Mouse (Mus musculus): ENCODE data around the gene Immp2l. TPM values are rescaled to one million over a fixed set of nuclear protein-coding genes. Genes with fewer than 3 reads are reported as not detected.

Gene Immp2l
- total RNA-seq, 2 experiments from 2014 or later = 5.4 to 6.4 TPM

DNA sequence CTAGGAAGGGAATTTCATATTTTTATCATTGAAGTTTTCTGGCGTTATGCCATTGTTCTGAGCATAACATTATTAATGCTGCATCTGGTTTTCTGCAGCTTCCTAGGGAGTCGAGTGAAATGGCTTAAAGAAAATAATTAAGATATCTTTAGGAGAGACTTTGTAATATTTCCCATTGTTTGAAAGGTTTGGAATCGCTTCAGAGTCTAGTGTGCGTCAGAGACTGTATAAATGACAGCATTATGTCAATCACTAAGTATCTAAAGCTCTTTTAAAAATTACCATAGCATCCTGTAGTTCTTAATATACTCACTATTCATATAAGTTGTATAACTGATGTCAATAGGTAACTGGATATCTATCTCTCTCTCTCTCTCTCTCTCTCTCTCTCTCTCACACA lies 551.3 kb downstream of the Immp2l start:
- no peak for DNase-seq (ENCODE audit: low spot score in 2 of 2)

DNA sequence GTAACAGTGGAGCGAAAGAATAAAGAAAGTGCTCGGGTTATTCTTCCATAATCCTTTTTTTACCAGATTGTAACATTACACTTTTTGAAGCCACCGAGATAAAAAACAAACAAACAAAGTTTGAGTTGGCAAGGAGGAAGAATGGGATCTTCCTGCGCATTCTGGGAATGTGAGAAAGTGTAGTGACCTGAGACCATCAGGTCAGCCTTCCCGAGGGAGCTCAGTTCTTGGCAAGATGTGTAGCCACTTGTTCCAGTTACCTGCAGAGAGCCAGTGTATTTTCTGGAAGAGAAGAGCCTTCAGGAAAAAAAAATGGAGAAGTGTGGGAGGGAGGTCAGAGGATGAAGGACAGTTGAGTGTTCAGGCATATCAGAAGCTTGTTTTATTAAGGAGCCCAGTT lies 569.5 kb downstream of the Immp2l start:
- intact Hi-C loops (cut with DNase I) = no loop called here
- no peak for DNase-seq (ENCODE audit: low spot score in 2 of 2)

More for the DNA sequence above, 551.3 kb downstream of the Immp2l start:
- intact Hi-C loops (cut with DNase I) = no loop called here

GRCm38 (mm10) chr12:41594037-41594436 lies 570.1 kb downstream of the Immp2l start:
- intact Hi-C loops (cut with DNase I) = no loop called here
- no peak for DNase-seq (ENCODE audit: low spot score in 2 of 2)

GRCm38 (mm10) chr12:41615271-41615670 lies 591.4 kb downstream of the Immp2l start:
- intact Hi-C loops (cut with DNase I) = no loop called here
- DNase-seq (ENCODE audit: low spot score in 2 of 2) = peak; percentile 8 to 11

DNA sequence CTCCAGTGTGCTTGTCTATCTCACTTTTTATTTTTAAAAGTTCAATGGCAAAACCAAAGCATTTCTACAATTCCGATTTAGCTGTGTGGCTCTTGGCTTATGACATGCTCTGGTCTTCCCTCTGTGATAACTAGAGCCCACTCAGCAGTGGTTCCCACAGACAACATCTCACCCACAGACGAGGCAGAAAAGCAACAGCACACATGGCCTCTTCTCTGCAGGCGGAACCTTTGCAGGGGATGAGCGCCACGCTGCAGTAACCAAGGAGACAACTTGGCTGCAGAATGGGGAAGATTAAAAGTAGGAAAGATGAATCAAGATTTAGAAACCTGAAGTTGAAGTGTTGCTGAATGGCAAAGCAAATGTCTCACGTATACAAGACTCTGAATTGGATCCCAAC lies 597.5 kb downstream of the Immp2l start:
- peak; percentile 33 to 37 for DNase-seq (ENCODE audit: low spot score in 2 of 2)
- intact Hi-C loops (cut with DNase I) = no loop called here

- DNase-seq (ENCODE audit: low spot score in 2 of 2) = no peak
- intact Hi-C loops (cut with DNase I) = no loop called here
Observed at GRCm38 (mm10) chr12:41643262-41643661, 619.4 kb downstream of the Immp2l start.

GRCm38 (mm10) chr12:41644802-41645551 lies 621.1 kb downstream of the Immp2l start:
- no peak for DNase-seq (ENCODE audit: low spot score in 2 of 2)
- intact Hi-C loops (cut with DNase I) = no loop called here

- intact Hi-C loops (cut with DNase I) = no loop called here
- DNase-seq (ENCODE audit: low spot score in 2 of 2) = no peak
Observed at GRCm38 (mm10) chr12:41646956-41647575, 623.2 kb downstream of the Immp2l start.

GRCm38 (mm10) chr12:41647675-41648074 lies 623.8 kb downstream of the Immp2l start:
- no peak for DNase-seq (ENCODE audit: low spot score in 2 of 2)
- intact Hi-C loops (cut with DNase I) = no loop called here

DNA sequence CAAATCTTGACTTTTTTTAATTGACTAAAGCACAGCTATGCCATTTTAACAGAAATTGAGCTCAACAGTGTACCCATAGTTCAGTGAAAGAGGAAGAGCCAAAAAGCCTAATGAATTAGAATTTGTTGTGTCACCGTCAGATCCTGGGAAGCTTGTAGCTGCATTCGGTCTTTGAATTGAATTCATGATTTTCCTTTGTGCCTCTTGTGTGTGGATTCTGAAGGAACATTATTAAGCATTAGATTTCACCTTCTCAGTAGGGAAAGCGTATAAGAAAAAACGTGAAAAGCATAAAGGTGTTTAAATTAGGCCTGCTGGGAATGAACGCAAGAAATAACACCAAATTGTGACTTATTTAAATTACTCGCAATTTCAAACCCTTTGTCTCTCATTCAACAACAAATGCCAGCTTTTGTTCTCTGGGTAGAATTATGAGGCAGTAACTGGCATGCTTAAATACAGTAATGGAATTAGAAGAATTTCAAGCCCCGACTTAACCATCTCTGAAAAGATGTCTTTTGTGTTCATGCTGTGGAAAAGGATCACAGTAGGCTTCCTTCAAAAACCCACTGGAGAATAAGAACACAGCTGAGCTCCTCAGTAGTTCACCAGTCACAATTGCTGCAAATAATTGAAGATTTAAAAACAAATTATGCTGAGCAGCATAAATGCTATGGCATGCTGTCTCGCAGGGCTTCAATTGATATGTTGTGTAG lies 626.1 kb downstream of the Immp2l start:
- no peak for DNase-seq (ENCODE audit: low spot score in 2 of 2)
- intact Hi-C loops (cut with DNase I) = no loop called here

DNA sequence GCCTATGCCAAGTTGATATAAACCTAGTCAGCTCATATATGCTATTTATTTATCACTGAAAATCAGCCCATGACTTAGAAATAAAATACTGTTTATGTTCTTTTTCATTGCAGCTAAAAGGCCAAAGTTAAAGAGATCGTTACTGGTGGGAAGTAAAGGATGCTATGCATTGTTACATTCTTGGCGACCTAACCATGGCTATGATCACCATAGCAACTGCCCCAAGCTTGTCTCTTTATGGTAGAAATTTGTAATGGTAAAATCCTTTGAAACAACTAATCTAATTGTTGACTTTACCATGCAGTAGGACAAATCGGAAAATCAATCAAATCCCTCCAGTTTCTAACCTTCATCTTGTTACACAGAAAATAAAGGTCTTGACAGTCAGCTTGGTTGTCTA lies 644.4 kb downstream of the Immp2l start:
- intact Hi-C loops (cut with DNase I) = no loop called here
- no peak for DNase-seq (ENCODE audit: low spot score in 2 of 2)

- no peak for DNase-seq (ENCODE audit: low spot score in 2 of 2)
- intact Hi-C loops (cut with DNase I) = no loop called here
Observed at GRCm38 (mm10) chr12:41669481-41669880, 645.6 kb downstream of the Immp2l start.

DNA sequence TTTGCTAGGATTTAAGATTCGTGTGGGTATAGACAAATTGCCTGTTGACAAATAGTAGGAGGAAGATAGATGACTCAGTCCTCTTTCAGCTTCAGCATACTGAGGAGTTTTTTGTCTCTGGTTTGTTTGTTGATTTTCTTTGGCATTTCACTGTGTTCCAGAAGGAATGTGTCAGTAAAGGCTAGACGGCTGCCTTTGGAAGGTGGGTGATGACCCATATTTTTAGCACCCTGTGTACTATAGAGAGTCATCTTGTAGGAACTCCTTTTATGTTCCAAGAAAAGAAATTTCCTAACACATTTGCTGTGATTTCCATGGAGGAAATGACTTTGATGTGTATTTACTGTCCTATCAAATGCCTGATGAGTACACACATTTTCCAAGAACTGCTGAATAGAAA lies 651.0 kb downstream of the Immp2l start:
- intact Hi-C loops (cut with DNase I) = loop anchor here (10.0 kb wide), 1 partner anchor 560 kb away; no protein-coding TSS in a partner anchor
- DNase-seq (ENCODE audit: low spot score in 2 of 2) = no peak

DNA sequence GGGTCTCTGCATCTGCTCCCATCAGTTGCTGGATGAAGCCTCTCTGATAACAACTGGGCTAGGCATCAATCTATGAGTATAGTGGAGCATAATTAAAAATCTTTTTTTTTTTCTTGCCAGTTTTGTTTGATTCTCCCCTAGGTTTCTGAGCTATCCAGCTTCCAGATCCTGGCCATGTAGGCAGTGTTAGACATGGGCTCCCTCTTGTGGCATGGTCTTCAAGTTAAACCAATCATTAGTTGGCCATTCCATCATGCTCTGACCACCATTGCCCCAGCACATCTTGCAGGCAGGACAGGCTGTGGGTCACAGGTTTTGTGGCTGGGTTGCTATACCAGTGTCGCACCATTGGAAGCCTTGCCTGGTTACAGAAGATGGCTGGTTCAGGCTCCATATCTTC lies 656.3 kb downstream of the Immp2l start:
- intact Hi-C loops (cut with DNase I) = loop anchor here (10.0 kb wide), 1 partner anchor 185 kb away; no protein-coding TSS in a partner anchor
- DNase-seq (ENCODE audit: low spot score in 2 of 2) = no peak

GRCm38 (mm10) chr12:41682141-41682540 lies 658.3 kb downstream of the Immp2l start:
- intact Hi-C loops (cut with DNase I) = loop anchor here (10.0 kb wide), 1 partner anchor 187 kb away; no protein-coding TSS in a partner anchor
- no peak for DNase-seq (ENCODE audit: low spot score in 2 of 2)

GRCm38 (mm10) chr12:41689809-41690208 lies 665.9 kb downstream of the Immp2l start:
- DNase-seq (ENCODE audit: low spot score in 2 of 2) = no peak
- intact Hi-C loops (cut with DNase I) = loop anchor here (10.0 kb wide), 1 partner anchor 195 kb away; no protein-coding TSS in a partner anchor

DNA sequence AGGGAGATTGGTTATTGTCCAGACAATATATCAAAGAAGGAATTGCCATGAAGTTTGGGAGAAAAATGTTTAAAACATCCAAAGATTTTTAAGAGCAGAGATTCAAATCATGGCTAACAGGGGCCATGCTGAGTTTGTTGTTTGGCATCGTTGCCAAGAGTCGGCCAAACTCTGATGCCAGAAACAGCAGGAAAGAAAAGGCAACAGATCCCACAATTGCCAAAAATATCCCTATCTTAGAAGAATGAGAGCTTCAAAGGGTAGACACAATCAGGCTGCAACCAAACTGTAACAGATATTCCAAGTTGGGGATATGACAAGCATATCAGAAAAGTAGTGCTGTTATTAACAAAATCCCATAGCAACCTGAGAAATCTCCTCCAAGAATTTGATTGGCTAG lies 686.7 kb downstream of the Immp2l start:
- intact Hi-C loops (cut with DNase I) = no loop called here
- DNase-seq (ENCODE audit: low spot score in 2 of 2) = no peak

DNA sequence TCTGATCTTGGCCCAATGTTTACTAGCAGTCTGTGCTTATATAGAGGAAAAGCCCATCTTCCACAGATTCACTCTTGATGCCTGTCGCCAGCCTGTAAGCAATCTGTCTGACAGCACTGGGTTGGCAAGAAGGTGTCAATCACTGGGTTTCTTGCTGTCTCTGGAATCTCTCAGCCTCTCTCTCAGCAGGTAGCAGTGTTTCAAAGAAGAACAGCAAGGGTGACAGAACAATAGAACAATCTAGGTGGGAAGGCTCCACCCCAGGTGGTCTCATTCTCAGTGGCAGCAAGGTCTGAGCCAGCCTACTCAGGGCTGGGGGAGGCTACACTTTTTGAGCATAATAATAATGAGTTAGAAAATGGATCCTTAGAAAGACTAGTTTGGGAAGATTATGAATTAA lies 693.1 kb downstream of the Immp2l start:
- intact Hi-C loops (cut with DNase I) = no loop called here
- DNase-seq (ENCODE audit: low spot score in 2 of 2) = no peak

- intact Hi-C loops (cut with DNase I) = no loop called here
- DNase-seq (ENCODE audit: low spot score in 2 of 2) = no peak
Observed at GRCm38 (mm10) chr12:41724585-41724984, 700.7 kb downstream of the Immp2l start.

DNA sequence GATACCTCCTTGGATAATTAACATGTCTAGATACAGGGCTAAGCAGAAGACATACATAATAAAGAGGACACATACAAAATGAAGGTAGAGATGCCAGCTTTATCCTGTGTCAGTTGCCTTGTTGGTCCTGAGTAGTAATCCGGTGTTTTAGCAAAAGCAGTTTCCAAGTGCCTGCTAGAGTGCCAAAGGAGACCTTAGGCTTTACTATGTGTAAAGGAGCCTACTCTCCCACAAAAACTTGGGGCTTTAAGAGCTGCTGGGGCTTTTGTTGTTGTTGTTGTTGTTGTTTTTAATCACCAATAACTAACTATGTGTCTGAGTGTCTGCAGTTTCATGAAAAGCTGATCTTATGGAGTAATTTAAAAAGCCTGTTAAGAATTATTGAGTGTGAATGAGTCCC lies 702.8 kb downstream of the Immp2l start:
- intact Hi-C loops (cut with DNase I) = no loop called here
- DNase-seq (ENCODE audit: low spot score in 2 of 2) = no peak

DNA sequence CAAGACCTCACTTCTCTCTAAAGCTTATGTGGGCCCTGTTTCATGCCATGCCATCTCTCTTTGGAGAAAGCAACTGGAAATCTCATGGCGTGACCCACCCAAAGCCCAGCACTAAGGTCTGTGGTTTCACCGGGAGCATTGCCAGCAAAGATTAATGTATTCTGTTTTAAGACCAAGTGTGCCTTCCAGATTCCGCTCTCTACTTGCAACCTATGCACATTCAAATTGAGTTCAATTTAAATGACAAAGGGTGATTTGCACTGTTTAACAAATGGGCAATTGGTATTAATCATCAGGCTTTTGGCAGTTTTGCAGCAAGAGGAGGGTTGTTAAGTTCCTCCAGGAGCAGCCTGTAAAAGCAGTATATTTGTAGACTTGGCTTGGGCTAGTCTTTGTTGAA lies 703.3 kb downstream of the Immp2l start:
- no peak for DNase-seq (ENCODE audit: low spot score in 2 of 2)
- intact Hi-C loops (cut with DNase I) = no loop called here

Data from left cerebral cortex, postnatal 36 days (tissue).